Mouse (Mus musculus): ENCODE measurements at regions not wholly inside any gene's neighbourhood (a gene's known extent, or its start where the extent isn't known, plus 50 kb on each side); places are given as distances from the start of the nearest gene placed in this dataset.

DNA sequence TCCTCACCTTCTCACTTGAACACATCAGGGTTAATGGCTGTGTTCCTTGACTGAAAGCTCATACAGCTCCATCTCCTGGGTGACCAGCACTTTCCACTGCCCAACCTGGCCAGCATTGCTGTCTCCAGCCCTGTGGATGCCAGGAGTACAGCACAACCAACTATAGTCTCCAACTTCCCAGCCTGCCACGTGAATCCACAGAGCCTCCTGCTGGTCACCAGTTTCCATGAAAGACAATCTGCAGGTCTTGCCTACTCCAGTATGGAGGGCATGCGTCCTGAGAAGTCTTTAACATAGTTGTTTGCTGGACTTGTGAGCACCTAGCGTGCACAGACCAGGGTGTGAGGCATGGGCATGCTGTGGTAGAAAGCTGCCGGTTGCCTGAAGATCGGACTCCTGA lies 138.6 kb upstream of the Agtr1b start:
- Histone ChIP-seq H3K79me2 (ENCODE audit: control insufficient read depth, insufficient read depth) (no peaks in the 10 kb centered on the region), H3K4me3 (ENCODE audit: insufficient read depth, poor library complexity, severe bottlenecking) (no peak overlapping the region), H3K79me3 (ENCODE audit: low read depth) (no peaks in the 10 kb centered on the region), H3K36me3 (ENCODE audit: control insufficient read depth, insufficient read depth) (no peaks in the 10 kb centered on the region), H3K27me3 (ENCODE audit: control insufficient read depth, insufficient read depth, insufficient read length) (no peaks in the 10 kb centered on the region), H3ac (ENCODE audit: control insufficient read depth, insufficient read length, low read depth) (no peak overlapping the region)
- TF ChIP-seq MYOD1 (IDR thresholded peaks at IDR 0.05; ENCODE audit: control insufficient read depth, insufficient read length, low read depth) (no peak), CTCF (IDR thresholded peaks at IDR 0.05; ENCODE audit: control insufficient read depth, insufficient read depth, insufficient read length) (no peak), USF1 (IDR thresholded peaks at IDR 0.05; ENCODE audit: low read depth) (no peak), MYOG (IDR thresholded peaks at IDR 0.05; ENCODE audit: control insufficient read depth, extremely low read depth, insufficient read length) (no peak), FOSL1 (IDR thresholded peaks at IDR 0.05; ENCODE audit: insufficient read depth, low read length, poor library complexity, severe bottlenecking) (no peak), MAX (IDR thresholded peaks at IDR 0.05) (no peak), CEBPB (IDR thresholded peaks at IDR 0.05; ENCODE audit: low read depth) (no peak)

Measured in C2C12 (cell line).